Mouse (Mus musculus) gastrocnemius, adult 2 months (tissue): ENCODE results near the gene Tlr4. TPM values are rescaled to one million over a fixed set of nuclear protein-coding genes. Genes with fewer than 3 reads are reported as not detected.

Source experiments
- DNase-seq: peaks from one replicate; pipeline ENCODE4 v3.0.0; 2022
- H3K27ac ChIP-seq: fragments of 200-600 bp; 2 replicates; pipeline ENCODE4 v1.8.1; 2022; ENCODE audit warnings: mild to moderate bottlenecking
- H3K4me3 ChIP-seq: fragments of 200-600 bp; 2 replicates; pipeline ENCODE4 v1.8.1; 2022; ENCODE audit warnings: mild to moderate bottlenecking, moderate library complexity
- CTCF ChIP-seq: fragments of 200-600 bp; IDR thresholded peaks from 2 replicates; pipeline ENCODE4 v1.8.1; 2022; ENCODE audit warnings: antibody characterized with exemption, mild to moderate bottlenecking, moderate library complexity
- intact Hi-C: fragments of 180-260 bp; cut with DNase I; formaldehyde crosslinking; loops from one replicate; pipeline ENCODE4 v1.15.1; 2025
- total RNA-seq, 2 experiments: library from RNA; stranded (reverse); gene quantifications; 2 replicates each; pipeline ENCODE4 v1.2.3; 2021

The Tlr4 gene
- total RNA-seq, 2 experiments from 2014 or later: 4.1 to 6.3 TPM

DNA sequence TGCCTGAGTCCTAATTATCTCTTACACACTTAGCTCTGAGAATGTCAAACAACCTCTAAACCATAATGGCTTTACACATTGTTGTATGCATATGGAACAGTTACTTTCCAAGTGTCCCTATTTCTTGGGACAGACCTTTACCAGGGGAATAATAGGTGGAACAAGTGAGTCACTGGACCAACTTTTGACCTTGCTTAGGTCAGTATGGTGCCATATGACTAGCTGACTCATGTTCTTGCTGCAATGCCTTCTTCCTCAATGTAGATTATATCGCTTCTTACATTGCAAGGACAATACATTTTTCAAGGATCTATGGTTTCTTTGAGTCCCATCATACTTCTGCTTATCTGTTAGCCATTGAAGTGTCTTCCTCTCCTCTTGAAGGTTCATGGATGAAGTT, 29.6 kb downstream of the Tlr4 start:
- no peak for DNase-seq
- no peak overlapping the region for H3K4me3 ChIP-seq
- no peak for TF ChIP-seq CTCF
- intact Hi-C loops: no loop called here
- no peak overlapping the region for H3K27ac ChIP-seq

- no peak overlapping the region for H3K27ac ChIP-seq
- no peak for TF ChIP-seq CTCF
- no peak overlapping the region for H3K4me3 ChIP-seq
- intact Hi-C loops: no loop called here
- no peak for DNase-seq
These were observed 42.5 kb downstream of the Tlr4 start for GRCm38 (mm10) chr4:66869919-66870318.

GRCm38 (mm10) chr4:66872026-66872425, 44.6 kb downstream of the Tlr4 start:
- Histone ChIP-seq H3K27ac (no peak overlapping the region), H3K4me3 (no peak overlapping the region)
- intact Hi-C loops: no loop called here
- no peak for TF ChIP-seq CTCF
- DNase-seq: no peak

GRCm38 (mm10) chr4:66873342-66873741, 46.0 kb downstream of the Tlr4 start:
- intact Hi-C loops: no loop called here
- TF ChIP-seq CTCF: no peak

GRCm38 (mm10) chr4:66875751-66876150, 48.4 kb downstream of the Tlr4 start:
- intact Hi-C loops: no loop called here
- H3K27ac ChIP-seq: no peak overlapping the region
- DNase-seq: no peak
- no peak overlapping the region for H3K4me3 ChIP-seq
- no peak for TF ChIP-seq CTCF

More at GRCm38 (mm10) chr4:66873342-66873741, 46.0 kb downstream of the Tlr4 start:
- DNase-seq: no peak
- no peak overlapping the region for H3K27ac ChIP-seq
- H3K4me3 ChIP-seq: no peak overlapping the region

DNA sequence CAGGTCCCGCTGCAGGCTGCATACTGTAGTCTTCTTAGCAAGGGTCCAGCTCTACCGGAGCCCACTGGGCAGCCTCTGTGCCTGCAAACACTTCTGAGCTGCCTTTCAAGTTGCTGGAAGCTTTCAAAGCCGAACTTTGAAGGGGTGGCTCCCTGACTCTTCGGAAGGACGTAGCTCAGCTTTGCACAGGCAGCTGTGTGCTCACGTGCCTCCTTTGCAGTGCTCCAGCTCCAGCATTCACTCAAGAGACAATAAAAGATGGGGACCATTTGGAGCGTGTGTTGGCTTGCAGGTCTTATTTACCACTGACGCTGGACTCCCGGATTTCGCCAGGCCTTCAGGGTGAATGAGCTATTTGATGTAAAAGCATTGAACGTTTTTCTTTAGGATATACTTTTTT, 50.2 kb downstream of the Tlr4 start:
- intact Hi-C loops: no loop called here
- Histone ChIP-seq H3K4me3 (no peak overlapping the region), H3K27ac (no peak overlapping the region)
- TF ChIP-seq CTCF: no peak
- no peak for DNase-seq

DNA sequence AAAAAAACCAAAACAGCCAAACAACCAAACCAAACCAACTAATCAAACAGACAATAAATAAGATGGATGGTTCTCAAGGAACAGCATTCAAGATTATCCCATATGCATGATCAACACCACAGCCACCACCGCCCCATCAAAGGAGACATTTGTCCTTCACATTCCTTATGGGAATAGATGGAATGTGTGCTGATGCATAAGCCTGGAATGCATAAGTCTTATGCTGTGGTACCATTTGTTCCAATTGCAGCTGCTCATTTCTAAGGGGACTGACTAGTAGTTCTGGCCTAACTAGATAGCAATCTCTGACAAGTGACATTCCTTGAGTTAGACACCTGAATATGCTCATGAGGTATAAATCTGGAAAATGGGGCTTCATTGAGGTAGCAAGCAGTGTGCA, 54.1 kb downstream of the Tlr4 start:
- no peak for DNase-seq
- Histone ChIP-seq H3K27ac (no peak overlapping the region), H3K4me3 (no peak overlapping the region)
- intact Hi-C loops: no loop called here
- no peak for TF ChIP-seq CTCF

DNA sequence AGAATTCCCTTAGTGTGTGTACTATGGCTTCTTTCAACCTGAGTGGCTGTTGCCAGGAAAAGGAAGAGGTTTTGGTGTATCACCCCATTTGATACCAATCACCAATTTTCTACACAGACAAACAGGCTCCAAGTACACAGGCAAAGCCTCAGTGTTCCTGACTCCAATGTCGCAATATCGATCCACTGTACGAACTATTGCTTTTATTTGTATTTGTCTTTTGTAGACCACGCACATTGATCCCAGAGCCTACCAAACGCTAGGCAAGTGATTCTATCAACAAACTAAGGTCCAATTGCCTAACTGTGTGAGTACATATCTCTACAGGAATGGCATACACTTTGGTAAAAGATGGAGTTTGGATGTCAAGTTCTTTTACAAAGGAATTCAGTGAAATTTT, 55.9 kb downstream of the Tlr4 start:
- intact Hi-C loops: no loop called here
- TF ChIP-seq CTCF: no peak
- DNase-seq: no peak
- Histone ChIP-seq H3K27ac (no peak overlapping the region), H3K4me3 (no peak overlapping the region)

DNA sequence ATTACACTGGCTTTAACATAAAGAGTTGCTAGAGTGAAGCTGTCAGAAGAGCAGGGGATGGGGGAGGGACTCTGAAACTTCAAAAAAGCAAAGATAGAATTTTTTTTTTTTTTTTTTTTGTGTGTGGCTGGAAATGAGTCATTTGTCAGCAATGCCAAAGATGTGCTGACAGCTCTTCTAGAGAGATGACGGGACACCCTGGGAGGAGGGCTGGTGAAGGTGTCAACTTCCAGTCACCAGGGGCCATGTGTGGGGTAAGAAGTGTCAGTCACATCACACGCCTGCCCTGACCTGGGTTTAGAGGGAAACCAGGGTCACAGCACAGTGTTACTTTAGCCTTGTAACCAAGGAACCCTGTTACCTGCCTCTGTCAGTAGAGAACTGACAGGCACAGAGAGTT, 67.2 kb downstream of the Tlr4 start:
- intact Hi-C loops: no loop called here
- Histone ChIP-seq H3K27ac (no peak overlapping the region), H3K4me3 (no peak overlapping the region)
- no peak for TF ChIP-seq CTCF
- DNase-seq: peak; percentile 23

- intact Hi-C loops: no loop called here
- no peak for DNase-seq
- H3K4me3 ChIP-seq: no peak overlapping the region
- H3K27ac ChIP-seq: no peak overlapping the region
- no peak for TF ChIP-seq CTCF
These were observed 67.6 kb downstream of the Tlr4 start for GRCm38 (mm10) chr4:66894981-66895380.

- H3K27ac ChIP-seq: no peak overlapping the region
- no peak overlapping the region for H3K4me3 ChIP-seq
- no peak for TF ChIP-seq CTCF
- no peak for DNase-seq
- intact Hi-C loops: no loop called here
These were observed 72.7 kb downstream of the Tlr4 start for GRCm38 (mm10) chr4:66900126-66900525.

DNA sequence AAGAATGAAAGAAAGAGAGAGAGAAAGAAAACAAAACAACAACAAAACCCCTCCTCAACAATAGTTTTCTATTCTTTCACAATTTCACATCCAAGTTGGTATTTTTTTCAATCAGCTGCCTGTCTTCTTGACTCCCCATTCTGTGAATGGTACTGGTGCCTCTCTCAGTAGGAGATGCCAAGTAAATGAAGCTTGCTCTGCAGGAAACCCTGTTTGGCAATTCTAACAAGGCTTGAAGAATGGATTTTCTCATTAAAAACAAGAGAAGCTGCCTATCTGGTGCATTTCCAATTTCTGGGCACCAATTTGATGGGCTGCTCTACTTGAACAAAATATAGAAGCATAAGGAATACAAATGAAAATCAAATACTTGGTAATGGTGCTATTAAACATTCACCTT, 74.1 kb downstream of the Tlr4 start:
- H3K27ac ChIP-seq: no peak overlapping the region
- no peak for DNase-seq
- intact Hi-C loops: no loop called here
- TF ChIP-seq CTCF: no peak
- no peak overlapping the region for H3K4me3 ChIP-seq

DNA sequence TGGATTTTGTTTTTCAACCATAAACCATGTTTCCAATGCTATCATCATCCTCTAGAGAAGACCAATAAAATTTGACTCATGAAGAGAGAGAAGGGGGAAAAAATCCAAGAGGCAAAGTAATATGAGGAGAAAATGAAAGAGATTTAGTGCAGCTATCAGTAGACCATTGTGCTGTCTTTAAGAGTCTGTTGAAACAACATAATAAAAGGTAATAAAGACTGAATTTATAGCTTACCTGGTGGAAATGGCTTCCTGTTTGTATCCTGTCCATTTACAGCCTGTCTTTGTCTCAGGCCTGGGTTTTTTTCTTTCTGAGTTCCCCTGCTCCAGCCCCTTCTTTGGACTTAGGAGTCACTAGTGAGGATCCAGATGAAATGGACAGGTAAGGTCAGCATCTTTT, 81.0 kb downstream of the Tlr4 start:
- TF ChIP-seq CTCF: no peak
- intact Hi-C loops: no loop called here

DNA sequence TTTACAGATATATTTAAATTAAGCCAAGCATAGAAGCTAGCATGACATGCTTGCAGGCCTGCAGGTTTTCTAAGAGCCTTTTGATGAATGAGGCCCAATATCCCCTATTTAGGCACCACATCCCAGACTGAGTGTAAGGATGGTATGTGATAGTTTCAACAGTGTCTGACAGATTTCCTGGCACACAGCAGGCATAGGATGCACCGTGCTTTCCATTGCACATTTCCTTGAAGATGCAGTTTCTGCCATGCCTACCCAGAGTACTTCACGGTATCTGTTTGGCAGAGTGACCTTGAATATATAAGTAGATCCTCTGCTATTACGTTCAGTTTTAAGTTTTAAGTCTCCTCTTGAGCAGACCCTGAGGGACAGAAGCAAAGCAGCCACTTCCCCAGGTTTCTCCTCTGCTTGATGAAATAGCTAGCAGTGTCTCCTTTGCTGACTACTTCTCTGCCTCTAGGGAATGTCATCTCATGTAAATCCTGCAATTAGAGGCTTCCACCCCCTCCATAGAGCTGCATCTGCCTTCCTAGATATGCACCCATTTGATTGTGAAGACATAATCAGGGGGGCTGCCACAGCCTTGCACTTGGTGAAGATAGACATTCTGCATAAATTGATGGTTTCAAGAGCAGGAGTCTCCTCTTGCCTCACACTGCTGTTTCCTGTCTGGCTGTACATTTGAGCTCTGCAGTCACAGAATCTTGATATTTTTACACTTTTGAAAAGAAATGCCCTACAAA, 92.4 kb downstream of the Tlr4 start:
- TF ChIP-seq CTCF: no peak
- intact Hi-C loops: no loop called here

More for the DNA sequence above, 81.0 kb downstream of the Tlr4 start:
- Histone ChIP-seq H3K4me3 (no peak overlapping the region), H3K27ac (no peak overlapping the region)
- no peak for DNase-seq

More for the DNA sequence above, 92.4 kb downstream of the Tlr4 start:
- DNase-seq: no peak
- Histone ChIP-seq H3K27ac (no peak overlapping the region), H3K4me3 (no peak overlapping the region)
